Mouse (Mus musculus): ENCODE measurements around the gene Lrp10. TPM values are rescaled to one million over a fixed set of nuclear protein-coding genes. Genes with fewer than 3 reads are reported as not detected.

The Lrp10 gene
- polyA plus RNA-seq (2017; shearing (Covaris generic)) = 100 to 1,000 TPM; 364 to 420 TPM

DNA sequence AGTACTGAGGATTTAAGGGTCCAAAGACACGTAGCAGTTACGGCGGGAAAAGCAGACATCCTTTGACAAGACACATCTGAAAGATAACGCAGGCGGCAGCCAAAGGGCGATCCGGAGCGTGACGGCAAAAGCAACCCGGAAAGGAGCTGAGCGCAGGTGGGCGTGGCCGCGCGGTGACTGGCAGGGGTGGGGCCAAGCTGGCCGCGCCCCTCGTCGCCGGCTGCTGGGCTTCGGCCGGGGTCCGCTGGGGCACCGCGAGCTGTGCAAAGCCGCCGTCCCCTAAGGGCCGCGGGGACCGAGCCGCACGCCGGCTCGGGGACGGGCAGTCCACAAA, at the start of gene Lrp10:
Gene Lrp10 (plus strand): TSS at position 179 of the 334 bp plus-strand sequence.

DNA sequence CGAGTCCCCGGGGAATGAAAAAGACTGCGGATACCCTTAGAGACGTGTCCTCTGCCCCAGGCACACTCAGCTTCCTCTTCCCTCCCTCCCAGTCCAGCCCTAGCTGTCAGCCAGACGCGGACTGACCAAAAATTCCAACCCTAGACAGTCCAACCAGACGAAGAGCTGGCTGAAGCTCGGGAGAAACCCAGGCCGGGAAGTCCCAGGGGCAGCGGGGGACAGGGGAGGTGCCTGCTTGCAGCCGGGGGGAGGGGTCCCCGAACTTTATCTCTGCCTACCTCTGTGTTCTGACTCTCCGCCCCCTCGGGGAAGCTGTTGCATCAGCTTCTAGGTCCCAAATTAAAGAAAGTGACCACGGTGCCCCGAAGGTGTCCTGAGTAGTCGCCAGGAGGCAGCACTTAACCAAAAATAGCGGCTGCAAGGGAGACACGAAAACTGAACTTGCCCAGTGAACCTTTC, 46.3 kb upstream of the Lrp10 start, which contains the start of gene Slc7a7:
Gene Slc7a7 (minus strand): TSS at position 158 of the 459 bp plus-strand sequence.

DNA sequence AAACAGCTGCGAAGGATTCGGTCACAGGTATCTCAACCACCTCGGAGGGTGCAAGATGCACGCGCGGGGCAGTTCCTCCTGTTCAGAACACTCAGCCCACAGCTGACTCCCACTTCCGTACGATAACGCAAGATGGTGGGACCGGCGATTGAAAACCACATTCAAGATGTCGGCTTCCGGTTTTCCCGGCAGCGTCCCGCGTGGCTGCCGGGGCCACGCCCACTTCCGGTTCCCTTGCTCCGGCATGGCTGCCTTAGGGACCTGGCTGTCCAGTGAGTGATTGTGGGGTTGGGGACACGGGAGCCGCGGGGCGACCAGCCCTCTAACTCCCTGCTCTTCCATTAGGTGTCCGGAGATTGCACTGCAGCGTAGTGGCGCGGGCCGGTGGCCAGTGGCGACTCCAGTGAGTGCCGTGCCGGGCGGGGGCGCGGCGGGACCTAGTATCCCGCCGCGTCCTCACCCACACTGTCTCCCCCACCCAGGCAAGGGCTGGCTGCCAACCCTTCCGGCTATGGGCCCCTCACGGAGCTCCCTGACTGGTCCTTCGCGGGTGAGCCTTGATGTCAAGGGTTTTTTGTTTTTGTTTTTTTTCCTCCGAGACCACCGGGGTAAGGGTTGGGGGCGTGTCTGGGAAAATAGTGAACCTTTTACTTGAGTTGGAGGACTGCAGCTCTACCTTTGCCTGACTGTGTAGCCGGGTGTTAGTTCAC, 37.1 kb upstream of the Lrp10 start, which contains the start of gene Mrpl52:
Gene Mrpl52 (plus strand): TSS at position 221 of the 710 bp plus-strand sequence.

DNA sequence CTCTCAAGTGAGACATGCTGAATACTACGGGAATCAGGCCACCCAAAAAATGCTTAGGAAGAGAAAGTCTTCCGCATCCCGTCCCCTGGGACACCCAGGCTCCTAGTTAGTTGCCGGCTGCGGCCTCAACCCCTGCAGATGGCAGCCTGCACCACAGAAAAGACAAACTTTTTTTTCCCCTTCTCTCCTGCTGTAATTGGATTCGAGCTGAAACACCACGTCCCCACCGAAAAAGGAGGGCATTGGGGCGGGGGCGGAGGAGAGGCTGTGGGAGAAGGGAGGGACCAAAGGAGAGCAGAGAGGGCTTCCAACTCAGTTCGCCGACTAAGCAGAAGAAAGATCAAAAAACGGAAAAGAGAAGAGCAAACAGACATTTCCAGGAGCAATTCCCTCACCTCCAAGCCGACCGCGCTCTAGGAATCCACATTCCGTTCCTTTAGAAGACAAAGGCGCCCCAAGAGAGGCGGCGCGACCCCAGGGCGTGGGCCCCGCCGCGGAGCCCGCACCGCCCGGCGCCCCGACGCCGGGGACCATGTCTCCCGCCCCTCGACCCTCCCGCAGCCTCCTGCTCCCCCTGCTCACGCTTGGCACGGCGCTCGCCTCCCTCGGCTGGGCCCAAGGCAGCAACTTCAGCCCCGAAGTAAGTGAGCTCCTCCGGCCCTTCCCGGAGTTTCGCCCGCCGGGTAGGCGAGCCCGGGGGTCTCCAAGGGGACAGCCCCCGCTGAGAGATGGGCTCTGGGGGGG, 32.4 kb upstream of the Lrp10 start, which contains the start of gene Mmp14:
Gene Mmp14 (plus strand): TSS at position 279 of the 744 bp plus-strand sequence.

GRCm38 (mm10) chr14:54475941-54476844, 12.3 kb downstream of the Lrp10 start, which contains the start of gene Rem2:
Rem2 (plus strand) TSS chr14:54476100.

Other genes with a start within 250 kb of the Lrp10 start
- gene Dad1, start 210.0 kb upstream of the Lrp10 start, polyA plus RNA-seq (2017; shearing (Covaris generic)) = 100 to 1,000 TPM; 437 to 475 TPM
- gene Abhd4, start 209.9 kb upstream of the Lrp10 start, polyA plus RNA-seq (2017; shearing (Covaris generic)) = 10 to 100 TPM; 20.6 to 32.2 TPM
- under 1 TPM in 1 of 2 experiments, not detected in 1; 0.04 TPM for gene Olfr49, start 179.2 kb upstream of the Lrp10 start, polyA plus RNA-seq (2017; shearing (Covaris generic))
- gene Oxa1l, start 103.3 kb upstream of the Lrp10 start, polyA plus RNA-seq (2017; shearing (Covaris generic)) = 10 to 100 TPM; 54.3 to 58.1 TPM
- 1 to 10 TPM; 1.5 to 1.6 TPM for gene Slc7a7, start 46.4 kb upstream of the Lrp10 start, polyA plus RNA-seq (2017; shearing (Covaris generic))
- 100 to 1,000 TPM; 170 to 222 TPM for gene Mrpl52, start 37.2 kb upstream of the Lrp10 start, polyA plus RNA-seq (2017; shearing (Covaris generic))
- gene Mmp14, start 32.5 kb upstream of the Lrp10 start, polyA plus RNA-seq (2017; shearing (Covaris generic)) = 10 to 100 TPM in 1 of 2 experiments, 1 to 10 TPM in 1; 6.7 to 25.0 TPM
- gene Rem2, start 12.0 kb downstream of the Lrp10 start, polyA plus RNA-seq (2017; shearing (Covaris generic)) = under 1 TPM; 0.35 to 0.87 TPM
- 10 to 100 TPM; 35.4 to 48.8 TPM for gene Prmt5, start 53.4 kb downstream of the Lrp10 start, polyA plus RNA-seq (2017; shearing (Covaris generic))
- gene Haus4, start 90.5 kb downstream of the Lrp10 start, polyA plus RNA-seq (2017; shearing (Covaris generic)) = 10 to 100 TPM; 32.7 to 36.5 TPM
- under 1 TPM; 0.81 to 0.84 TPM for gene Ajuba, start 113.4 kb downstream of the Lrp10 start, polyA plus RNA-seq (2017; shearing (Covaris generic))
- gene 4931414P19Rik, start 141.9 kb downstream of the Lrp10 start, polyA plus RNA-seq (2017; shearing (Covaris generic)) = 1 to 10 TPM; 1.8 to 1.9 TPM
- gene Psmb5, start 153.9 kb downstream of the Lrp10 start, polyA plus RNA-seq (2017; shearing (Covaris generic)) = 100 to 1,000 TPM; 173 to 203 TPM
- gene Psmb11, start 157.3 kb downstream of the Lrp10 start, polyA plus RNA-seq (2017; shearing (Covaris generic)) = under 1 TPM; 0.08 to 0.17 TPM
- not detected for gene Gm17606, start 176.8 kb downstream of the Lrp10 start, polyA plus RNA-seq (2017; shearing (Covaris generic))
- gene Cdh24, start 177.2 kb downstream of the Lrp10 start, polyA plus RNA-seq (2017; shearing (Covaris generic)) = 1 to 10 TPM; 1.8 to 1.9 TPM
- gene 1700123O20Rik, start 222.1 kb downstream of the Lrp10 start, polyA plus RNA-seq (2017; shearing (Covaris generic)) = 10 to 100 TPM; 78.9 to 85.7 TPM
- gene Acin1, start 222.8 kb downstream of the Lrp10 start, polyA plus RNA-seq (2017; shearing (Covaris generic)) = 10 to 100 TPM; 70.4 to 93.8 TPM
- 1 to 10 TPM in 1 of 2 experiments, under 1 TPM in 1; 0.06 to 2.6 TPM for gene Gm29776, start 234.7 kb downstream of the Lrp10 start, polyA plus RNA-seq (2017; shearing (Covaris generic))
- not detected for gene Cebpe, start 248.0 kb downstream of the Lrp10 start, polyA plus RNA-seq (2017; shearing (Covaris generic))

Data from inflammation-experienced regulatory T-cells (primary cell).